Mouse (Mus musculus) CD8-positive naive resting alpha-beta T cell, adult 2 months (primary cell): ENCODE measurements around the gene Plcb2.

ENCODE experiments used
- DNase-seq, 2 experiments: peaks; one replicate each; pipeline ENCODE4 v3.0.0; 2022; ENCODE audit warnings: low read depth in 2 of 2, low spot score in 2 of 2

Plcb2 gene

GRCm38 (mm10) chr2:118728337-118728736 is at the start of gene Plcb2:
Gene Plcb2, minus strand, starts transcription at chr2:118728438.
- peak; percentile 32 to 47 for DNase-seq

- no peak for DNase-seq
These were observed 48.1 kb upstream of the Plcb2 start for GRCm38 (mm10) chr2:118776295-118776694.

- no peak for DNase-seq
These were observed 47.6 kb upstream of the Plcb2 start for GRCm38 (mm10) chr2:118775846-118776245.

GRCm38 (mm10) chr2:118775396-118775795 is 47.2 kb upstream of the Plcb2 start:
- no peak for DNase-seq

GRCm38 (mm10) chr2:118774536-118774935 is 46.3 kb upstream of the Plcb2 start:
- no peak for DNase-seq

GRCm38 (mm10) chr2:118772158-118772874 is 44.1 kb upstream of the Plcb2 start, which contains the start of gene Phgr1:
Gene Phgr1, plus strand, starts transcription at chr2:118772769.
- no peak for DNase-seq

- no peak for DNase-seq
These were observed 38.1 kb upstream of the Plcb2 start for GRCm38 (mm10) chr2:118766041-118767033.

GRCm38 (mm10) chr2:118764875-118765274 is 36.6 kb upstream of the Plcb2 start:
- no peak for DNase-seq

- DNase-seq: peak in 1 of 2 experiments; percentile 39
These were observed 36.0 kb upstream of the Plcb2 start for GRCm38 (mm10) chr2:118764094-118764831.

- DNase-seq: no peak
These were observed 35.2 kb upstream of the Plcb2 start for GRCm38 (mm10) chr2:118763469-118763868.

GRCm38 (mm10) chr2:118762784-118763148 is 34.5 kb upstream of the Plcb2 start:
- no peak for DNase-seq

GRCm38 (mm10) chr2:118761906-118762783 is 33.9 kb upstream of the Plcb2 start, which contains the start of gene Ccdc9b:
Gene Ccdc9b, minus strand, starts transcription at chr2:118762661.
- no peak for DNase-seq

GRCm38 (mm10) chr2:118761358-118761757 is 33.1 kb upstream of the Plcb2 start:
- no peak for DNase-seq

GRCm38 (mm10) chr2:118760311-118761025 is 32.2 kb upstream of the Plcb2 start:
- DNase-seq: no peak

GRCm38 (mm10) chr2:118759828-118760227 is 31.6 kb upstream of the Plcb2 start:
- peak; percentile 79 to 82 for DNase-seq

- no peak for DNase-seq
These were observed 27.9 kb upstream of the Plcb2 start for GRCm38 (mm10) chr2:118756103-118756502.

GRCm38 (mm10) chr2:118755407-118755806 is 27.2 kb upstream of the Plcb2 start:
- DNase-seq: no peak

- no peak for DNase-seq
These were observed 25.9 kb upstream of the Plcb2 start for GRCm38 (mm10) chr2:118754143-118754542.

GRCm38 (mm10) chr2:118752792-118753108 is 24.5 kb upstream of the Plcb2 start:
- DNase-seq: no peak
